Mouse (Mus musculus) C2C12 (cell line): ENCODE results near the gene Palld. TPM values are rescaled to one million over a fixed set of nuclear protein-coding genes. Genes with fewer than 3 reads are reported as not detected.

Experiments used
- H3K27me3 ChIP-seq: one replicate; pipeline ENCODE4 v1.6.1; 2011; ENCODE audit not compliant: control insufficient read depth, insufficient read depth, insufficient read length
- H3K36me3 ChIP-seq: one replicate; pipeline ENCODE4 v1.6.1; 2011; ENCODE audit not compliant: control insufficient read depth, insufficient read depth
- H3K4me3 ChIP-seq: one replicate; pipeline ENCODE4 v1.5.1; 2011; ENCODE audit warnings: mild to moderate bottlenecking, control low read depth; ENCODE audit not compliant: poor library complexity, insufficient read depth, severe bottlenecking
- H3K79me2 ChIP-seq: one replicate; pipeline ENCODE4 v1.6.1; 2011; ENCODE audit not compliant: control insufficient read depth, insufficient read depth
- H3K79me3 ChIP-seq: one replicate; pipeline ENCODE4 v1.6.1; 2011; ENCODE audit warnings: low read depth, control low read depth
- H3ac ChIP-seq: one replicate; pipeline ENCODE3; 2011; ENCODE audit warnings: low read depth; ENCODE audit not compliant: control insufficient read depth, insufficient read length
- CEBPB ChIP-seq: IDR thresholded peaks from one replicate; pipeline ENCODE4 v1.6.1; 2011; ENCODE audit warnings: low read depth, mild to moderate bottlenecking, control low read depth, moderate library complexity
- CTCF ChIP-seq: IDR thresholded peaks from one replicate; pipeline ENCODE4 v1.5.1; 2011; ENCODE audit not compliant: control insufficient read depth, insufficient read depth, insufficient read length
- FOSL1 ChIP-seq: IDR thresholded peaks from one replicate; pipeline ENCODE4 v1.8.0; 2011; ENCODE audit warnings: mild to moderate bottlenecking, low read length; ENCODE audit not compliant: poor library complexity, insufficient read depth, severe bottlenecking
- MAX ChIP-seq: IDR thresholded peaks from one replicate; pipeline ENCODE4 v1.6.1; 2011; ENCODE audit warnings: mild to moderate bottlenecking, control low read depth
- MYOD1 ChIP-seq: IDR thresholded peaks from one replicate; pipeline ENCODE4 v1.6.1; 2011; ENCODE audit warnings: low read depth; ENCODE audit not compliant: control insufficient read depth, insufficient read length
- MYOG ChIP-seq: IDR thresholded peaks from one replicate; pipeline ENCODE4 v1.6.1; 2011; ENCODE audit not compliant: control insufficient read depth, insufficient read length; ENCODE audit errors: extremely low read depth
- USF1 ChIP-seq: IDR thresholded peaks from one replicate; pipeline ENCODE4 v1.6.1; 2011; ENCODE audit warnings: low read depth, mild to moderate bottlenecking, control low read depth, moderate library complexity
- polyA plus RNA-seq: library from polyadenylated mRNA; unstranded; fragments of >200 nt; fragmentation: generic; extraction: Trizol; gene quantifications from one replicate; pipeline ENCODE4 v1.2.1, GENCODE M21; 2012; ENCODE audit warnings: missing spikeins

The Palld gene
- polyA plus RNA-seq, 1 experiment = 79.5 TPM

DNA sequence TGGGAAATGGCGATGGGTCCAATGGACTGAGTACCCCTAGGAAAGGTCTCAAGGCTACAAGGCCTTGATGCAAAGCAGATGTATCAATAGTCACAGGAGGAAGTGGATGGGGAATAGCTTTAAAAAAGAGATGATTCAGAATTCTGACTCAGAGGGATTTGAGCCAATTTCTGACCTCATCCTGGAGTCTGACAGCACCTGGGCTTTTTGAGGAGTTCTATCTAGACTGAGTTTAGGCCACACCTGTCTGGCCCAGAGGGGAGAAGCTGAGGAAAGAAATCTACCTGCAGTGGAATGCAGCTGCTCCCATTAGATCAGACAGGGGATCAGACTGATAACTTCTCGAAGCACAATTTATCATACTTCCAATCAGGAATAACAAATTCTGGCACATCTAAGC, 99.7 kb downstream of the Palld start:
- Histone ChIP-seq H3ac (no peak overlapping the region), H3K27me3 (no peaks in the 10 kb centered on the region), H3K79me2 (no peaks in the 10 kb centered on the region), H3K36me3 (no peaks in the 10 kb centered on the region), H3K79me3 (no peaks in the 10 kb centered on the region), H3K4me3 (no peak overlapping the region)
- no peak for TF ChIP-seq MYOG
- no peak for TF ChIP-seq MAX
- peak; percentile 59 for TF ChIP-seq MYOD1
- peak; percentile 16 for TF ChIP-seq FOSL1
- TF ChIP-seq CEBPB = no peak

- H3K4me3 ChIP-seq = no peak overlapping the region
- H3K79me2 ChIP-seq = no peaks in the 10 kb centered on the region
- no peaks in the 10 kb centered on the region for H3K79me3 ChIP-seq
- H3K27me3 ChIP-seq = no peaks in the 10 kb centered on the region
- H3ac ChIP-seq = no peak overlapping the region
- no peaks in the 10 kb centered on the region for H3K36me3 ChIP-seq
- TF ChIP-seq MYOG = no peak
- no peak for TF ChIP-seq MYOD1
- TF ChIP-seq CEBPB = no peak
- TF ChIP-seq USF1 = no peak
- no peak for TF ChIP-seq FOSL1
- no peak for TF ChIP-seq CTCF
- no peak for TF ChIP-seq MAX
Observed at GRCm38 (mm10) chr8:61797391-61797947, 105.0 kb downstream of the Palld start.

GRCm38 (mm10) chr8:61796537-61797050, 105.9 kb downstream of the Palld start:
- Histone ChIP-seq H3K4me3 (no peak overlapping the region), H3K27me3 (no peaks in the 10 kb centered on the region), H3K36me3 (no peaks in the 10 kb centered on the region), H3K79me2 (no peaks in the 10 kb centered on the region), H3ac (no peak overlapping the region), H3K79me3 (no peaks in the 10 kb centered on the region)
- TF ChIP-seq MYOD1 (peak; percentile 93), MYOG (no peak), CEBPB (no peak)

- no peak overlapping the region for H3ac ChIP-seq
- TF ChIP-seq MYOD1 (no peak), CTCF (no peak), FOSL1 (no peak), MYOG (no peak), CEBPB (no peak), MAX (no peak), USF1 (no peak)
- no peaks in the 10 kb centered on the region for H3K79me3 ChIP-seq
- H3K79me2 ChIP-seq = no peaks in the 10 kb centered on the region
- no peaks in the 10 kb centered on the region for H3K36me3 ChIP-seq
- no peak overlapping the region for H3K4me3 ChIP-seq
- no peaks in the 10 kb centered on the region for H3K27me3 ChIP-seq
Observed at GRCm38 (mm10) chr8:61789946-61790345, 112.5 kb downstream of the Palld start.

- Histone ChIP-seq H3K79me2 (no peaks in the 10 kb centered on the region), H3K4me3 (no peak overlapping the region), H3K36me3 (no peaks in the 10 kb centered on the region), H3ac (no peak overlapping the region), H3K27me3 (no peaks in the 10 kb centered on the region), H3K79me3 (no peaks in the 10 kb centered on the region)
- no peak for TF ChIP-seq USF1
- no peak for TF ChIP-seq MYOD1
- no peak for TF ChIP-seq CEBPB
- TF ChIP-seq FOSL1 = no peak
- TF ChIP-seq CTCF = no peak
- TF ChIP-seq MYOG = no peak
- TF ChIP-seq MAX = no peak
Observed at GRCm38 (mm10) chr8:61789289-61789688, 113.2 kb downstream of the Palld start.

DNA sequence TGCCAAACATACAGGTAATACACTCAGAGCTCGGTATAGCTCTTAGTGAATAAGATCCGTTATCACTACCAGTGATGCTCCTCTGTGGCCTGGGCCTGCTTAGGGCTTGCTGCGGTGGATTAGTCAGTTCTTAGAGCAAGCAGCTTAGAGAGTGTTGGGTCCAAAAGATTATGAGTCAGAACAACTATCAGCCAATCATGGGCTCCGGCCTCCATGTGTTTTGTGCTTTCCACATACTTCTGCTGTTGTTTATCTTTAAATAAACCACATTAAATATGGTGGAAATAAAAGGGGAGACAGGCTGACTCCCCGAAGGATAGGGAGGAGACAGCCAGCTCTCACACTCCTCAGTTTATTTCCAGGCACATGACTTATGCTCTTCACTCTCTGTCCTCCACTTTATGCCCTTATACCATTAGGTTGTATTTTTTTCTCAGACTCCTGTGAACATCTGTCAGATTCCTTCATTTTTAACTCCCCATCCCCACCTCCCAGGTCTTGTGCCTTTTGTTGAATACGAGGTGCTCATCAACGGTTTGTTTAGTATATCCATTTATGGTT, 119.5 kb downstream of the Palld start:
- no peaks in the 10 kb centered on the region for H3K36me3 ChIP-seq
- no peak overlapping the region for H3ac ChIP-seq
- H3K79me3 ChIP-seq = no peaks in the 10 kb centered on the region
- no peak overlapping the region for H3K4me3 ChIP-seq
- H3K27me3 ChIP-seq = no peaks in the 10 kb centered on the region
- H3K79me2 ChIP-seq = no peaks in the 10 kb centered on the region
- TF ChIP-seq USF1 (peak; percentile 75), MAX (peak; percentile 6), MYOG (no peak), MYOD1 (peak; percentile 64), CEBPB (peak; percentile 50), CTCF (no peak), FOSL1 (peak; percentile 67)
